Mouse (Mus musculus) ES-Bruce4 (cell line): ENCODE results near the gene Plekhm3.

Experiments used
- CTCF ChIP-seq: IDR thresholded peaks from one replicate; pipeline ENCODE4 v1.8.1; 2011; ENCODE audit warnings: low read depth, low read length
- EP300 ChIP-seq: IDR thresholded peaks from 2 replicates; pipeline ENCODE4 v1.6.1; 2011; ENCODE audit warnings: low read depth, low read length; ENCODE audit not compliant: insufficient read depth
- POLR2A ChIP-seq: IDR thresholded peaks from one replicate; pipeline ENCODE4 v1.8.1; 2011; ENCODE audit warnings: low read length; ENCODE audit not compliant: insufficient read depth

GRCm38 (mm10) chr1:64795284-64796040, 161.2 kb downstream of the Plekhm3 start:
- TF ChIP-seq POLR2A (no peak), CTCF (no peak), EP300 (no peak)
